Comparison of ENCODE assay signal across 12 mouse cellular contexts in genomic region chr15:84891246-84891645, GRCm38 (mm10). TPM values are rescaled to one million over a fixed set of nuclear protein-coding genes. Genes with fewer than 3 reads are reported as not detected.
A peak's percentile ranks its signal among the peaks of the same experiment; 100 is the strongest.
DNase-seq lines count a peak whose midpoint lies in the region; ATAC-seq lines count a peak whose summit lies in the region.
"Had no signal": no experiment of that assay in that cellular context is flagged by ENCODE, and none has a peak within 500 bp of the region (broad histone marks: within the 10 kb centered on the region; RNA-seq: fewer than 3 reads in every experiment).

No protein-coding gene starts in this region.

- no peak for DNase-seq in midbrain, embryonic 11.5 days (ENCODE audit: low spot score, missing footprints)
- peak; percentile 18 for DNase-seq in retina, adult 2 months (ENCODE audit: low read depth, low spot score)
- DNase-seq in retina, postnatal 1 day = peak; percentile 71
- no peak for DNase-seq in spleen, adult 12 weeks (ENCODE audit: low spot score)
- DNase-seq in ovary, adult 18-20 months (ENCODE audit: low spot score) = no peak

- peaks cover 2% of the 10 kb centered on the region for H3K4me1 ChIP-seq in midbrain, embryonic 11.5 days (ENCODE audit: control insufficient read depth, insufficient read depth, low read length)
- peaks cover 8% of the 10 kb centered on the region; the same call in 1 of the 2 replicates for H3K4me1 ChIP-seq in midbrain, embryonic 16.5 days (ENCODE audit: control insufficient read depth, insufficient read depth, low read length)

- H3K27ac ChIP-seq in midbrain, embryonic 11.5 days (ENCODE audit: low read depth, low read length) = no peak overlapping the region
- no peak overlapping the region for H3K27ac ChIP-seq in midbrain, embryonic 16.5 days (ENCODE audit: low read length)
- H3K27ac ChIP-seq: forebrain, embryonic 10.5 days; forebrain, embryonic 13.5 days; hindbrain, embryonic 13.5 days had no signal

- no peaks in the 10 kb centered on the region for H3K27me3 ChIP-seq in midbrain, embryonic 11.5 days (ENCODE audit: control insufficient read depth, insufficient read depth, low read length)
- no peaks in the 10 kb centered on the region for H3K27me3 ChIP-seq in midbrain, embryonic 16.5 days (ENCODE audit: control insufficient read depth, insufficient read depth, low read depth, low read length)
- H3K27me3 ChIP-seq: CH12.LX; forebrain, embryonic 13.5 days; hindbrain, embryonic 13.5 days had no signal

- peak; percentile 27; the same call in 1 of the 2 replicates for ATAC-seq in midbrain, embryonic 11.5 days (ENCODE audit: low FRiP score)
- ATAC-seq in midbrain, embryonic 16.5 days = no peak
- ATAC-seq: forebrain, embryonic 13.5 days had no signal

- no peaks in the 10 kb centered on the region for H3K9me3 ChIP-seq in midbrain, embryonic 11.5 days (ENCODE audit: control insufficient read depth, low read length)
- H3K9me3 ChIP-seq in midbrain, embryonic 16.5 days (replicated peaks; ENCODE audit: control insufficient read depth, low read length, poor library complexity, severe bottlenecking) = no peaks in the 10 kb centered on the region
- H3K9me3 ChIP-seq: hindbrain, embryonic 13.5 days had no signal

- H3K4me3 ChIP-seq in midbrain, embryonic 11.5 days (ENCODE audit: low read depth, low read length) = no peak overlapping the region
- no peak overlapping the region for H3K4me3 ChIP-seq in midbrain, embryonic 16.5 days (ENCODE audit: low read depth, low read length)
- H3K4me3 ChIP-seq: forebrain, embryonic 10.5 days; forebrain, embryonic 13.5 days; hindbrain, embryonic 13.5 days had no signal

- no peak overlapping the region for H3K9ac ChIP-seq in midbrain, embryonic 11.5 days (ENCODE audit: low read length)
- H3K9ac ChIP-seq in midbrain, embryonic 16.5 days (ENCODE audit: low read depth, low read length) = no peak overlapping the region
- H3K9ac ChIP-seq: forebrain, embryonic 13.5 days; hindbrain, embryonic 13.5 days had no signal

- H3K36me3 ChIP-seq in midbrain, embryonic 11.5 days (ENCODE audit: control insufficient read depth, insufficient read depth, low read length) = no peaks in the 10 kb centered on the region
- H3K36me3 ChIP-seq in midbrain, embryonic 16.5 days (ENCODE audit: control insufficient read depth, insufficient read depth, low read length) = no peaks in the 10 kb centered on the region
- H3K36me3 ChIP-seq: forebrain, embryonic 10.5 days; G1E; hindbrain, embryonic 13.5 days had no signal

- H3K4me2 ChIP-seq in midbrain, embryonic 11.5 days = no peak overlapping the region
- no peak overlapping the region for H3K4me2 ChIP-seq in midbrain, embryonic 16.5 days (ENCODE audit: low read length)
- H3K4me2 ChIP-seq: forebrain, embryonic 13.5 days; heart, embryonic 11.5 days; hindbrain, embryonic 13.5 days had no signal

- 39% methylated on average over 3 of the region's 3 CpGs for WGBS in midbrain, embryonic 11.5 days
- 41% methylated on average over 3 of the region's 3 CpGs for WGBS in midbrain, embryonic 16.5 days

RNA-seq across cellular contexts. Expression of gene Gm29666, which starts 28.6 kb away (rescaled TPM):
- 0.61 and 0.66 TPM in 2 replicates for polyA plus RNA-seq in midbrain, embryonic 11.5 days (2014; fragmentation: Nextera tagmentation; extraction: Ambion mirVana)
- polyA plus RNA-seq in midbrain, embryonic 16.5 days (2015; fragmentation: Nextera tagmentation; extraction: Ambion mirVana) = 0.87 and 0.90 TPM in 2 replicates

RNA-seq across cellular contexts. Expression of gene Nup50, which starts 32.0 kb away (rescaled TPM):
- polyA plus RNA-seq in midbrain, embryonic 11.5 days (2014; fragmentation: Nextera tagmentation; extraction: Ambion mirVana) = 66.8 and 71.7 TPM in 2 replicates
- polyA plus RNA-seq in midbrain, embryonic 16.5 days (2015; fragmentation: Nextera tagmentation; extraction: Ambion mirVana) = 24.2 and 27.9 TPM in 2 replicates

RNA-seq across cellular contexts. Expression of gene Phf21b, which starts 35.4 kb away (rescaled TPM):
- polyA plus RNA-seq in midbrain, embryonic 11.5 days (2014; fragmentation: Nextera tagmentation; extraction: Ambion mirVana) = 26.4 and 26.8 TPM in 2 replicates
- polyA plus RNA-seq in midbrain, embryonic 16.5 days (2015; fragmentation: Nextera tagmentation; extraction: Ambion mirVana) = 3.5 and 4.3 TPM in 2 replicates
- polyA plus RNA-seq: G1E had no signal

Comparison
In these comparisons a context has a peak if more than half of its experiments do, and no peak if none do; other contexts are left out.
1. DNase-seq: peak in retina, adult 2 months (single experiment) and retina, postnatal 1 day (single experiment); none in midbrain, embryonic 11.5 days (single experiment), spleen, adult 12 weeks (single experiment) and ovary, adult 18-20 months (single experiment).